Mouse (Mus musculus): ENCODE results near the gene Gm10134.
A peak's percentile ranks its signal among the peaks of the same experiment; 100 is the strongest.
"Not testable (repeated sequence)": the region's sequence is repeated elsewhere in the genome, so short reads cannot be mapped to it uniquely, and the experiment has no call there.

Gene Gm10134

DNA sequence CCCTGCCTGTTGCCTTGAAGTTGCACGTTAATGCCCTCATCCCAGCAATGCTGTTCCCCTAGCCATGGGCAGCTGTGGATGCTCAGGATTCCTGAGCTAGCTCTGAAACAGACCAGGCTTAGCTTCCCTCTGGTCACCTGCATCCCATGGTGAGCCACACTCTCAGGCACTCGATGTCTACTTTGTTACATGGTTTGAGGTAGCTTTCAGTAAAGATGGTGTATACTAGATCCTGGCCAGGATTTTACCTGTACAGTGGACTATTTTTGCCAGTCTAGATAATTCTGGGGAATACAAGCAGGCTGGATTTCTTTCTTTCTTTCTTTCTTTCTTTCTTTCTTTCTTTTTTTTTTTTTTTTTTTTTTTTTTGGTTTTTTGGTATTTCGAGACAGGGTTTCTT lies at the start of gene Gm10134:
Gene Gm10134 (plus strand): TSS at position 301 of the 400 bp plus-strand sequence.
- no peak for DNase-seq

DNA sequence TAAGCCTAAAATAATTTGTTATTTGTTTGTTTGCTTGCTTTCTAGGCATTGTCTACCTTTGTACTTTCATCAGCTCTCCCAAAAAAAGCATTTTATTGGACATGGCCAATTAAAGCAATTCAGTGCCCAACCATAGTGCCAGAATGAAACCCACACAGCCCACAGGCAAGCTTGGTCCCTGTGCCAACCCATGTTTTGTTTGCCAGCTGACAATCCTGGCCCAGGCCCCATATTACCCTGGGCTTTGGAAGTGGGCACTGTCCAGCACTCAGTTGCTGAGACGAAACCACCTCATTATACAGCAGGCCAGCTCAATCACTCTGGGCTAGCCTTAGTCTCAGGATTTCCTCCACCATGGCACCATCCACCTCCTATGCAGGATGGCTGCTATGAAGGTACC lies 49.3 kb upstream of the Gm10134 start:
- peak; percentile 88 to 91 for DNase-seq

DNA sequence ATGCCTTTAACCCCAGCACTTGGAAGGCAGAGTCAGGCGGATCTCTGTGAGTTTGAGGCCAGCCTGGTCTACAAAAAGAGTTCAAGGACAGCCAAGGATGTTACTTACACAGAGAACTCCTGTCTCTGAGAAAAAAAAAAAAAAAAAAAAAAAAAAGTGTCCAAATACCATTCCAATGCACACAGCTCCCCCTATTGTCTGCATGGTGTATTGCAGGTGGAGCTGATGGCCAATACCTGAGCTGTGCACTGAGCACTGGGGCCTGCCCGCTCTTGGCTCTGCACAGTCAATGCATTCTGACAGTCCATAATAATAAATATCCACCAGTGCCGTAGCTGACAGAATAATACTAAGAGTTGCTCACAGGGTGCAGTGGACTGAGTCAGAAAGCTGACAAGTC lies 42.0 kb upstream of the Gm10134 start:
- DNase-seq: peak; percentile 84 to 89

DNA sequence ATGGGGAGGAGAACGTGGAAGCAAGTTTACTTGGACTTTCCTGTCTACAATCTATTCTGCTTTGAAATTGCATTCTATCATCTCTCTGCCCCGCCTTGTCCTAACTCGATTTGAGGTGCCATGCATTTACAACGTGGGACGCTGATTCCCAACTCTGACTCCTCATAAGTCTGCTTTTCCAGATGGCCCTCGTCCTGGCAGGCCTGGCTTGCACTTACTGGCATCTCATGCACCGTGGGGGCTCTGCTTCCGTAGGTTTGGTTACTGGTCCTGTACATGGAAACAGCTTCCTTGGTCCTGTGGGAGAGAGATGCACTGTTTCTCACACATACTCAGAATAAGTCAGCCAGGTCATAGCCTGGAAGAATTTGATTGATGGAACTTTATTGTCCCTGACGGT lies 41.0 kb upstream of the Gm10134 start:
- no peak for DNase-seq

DNA sequence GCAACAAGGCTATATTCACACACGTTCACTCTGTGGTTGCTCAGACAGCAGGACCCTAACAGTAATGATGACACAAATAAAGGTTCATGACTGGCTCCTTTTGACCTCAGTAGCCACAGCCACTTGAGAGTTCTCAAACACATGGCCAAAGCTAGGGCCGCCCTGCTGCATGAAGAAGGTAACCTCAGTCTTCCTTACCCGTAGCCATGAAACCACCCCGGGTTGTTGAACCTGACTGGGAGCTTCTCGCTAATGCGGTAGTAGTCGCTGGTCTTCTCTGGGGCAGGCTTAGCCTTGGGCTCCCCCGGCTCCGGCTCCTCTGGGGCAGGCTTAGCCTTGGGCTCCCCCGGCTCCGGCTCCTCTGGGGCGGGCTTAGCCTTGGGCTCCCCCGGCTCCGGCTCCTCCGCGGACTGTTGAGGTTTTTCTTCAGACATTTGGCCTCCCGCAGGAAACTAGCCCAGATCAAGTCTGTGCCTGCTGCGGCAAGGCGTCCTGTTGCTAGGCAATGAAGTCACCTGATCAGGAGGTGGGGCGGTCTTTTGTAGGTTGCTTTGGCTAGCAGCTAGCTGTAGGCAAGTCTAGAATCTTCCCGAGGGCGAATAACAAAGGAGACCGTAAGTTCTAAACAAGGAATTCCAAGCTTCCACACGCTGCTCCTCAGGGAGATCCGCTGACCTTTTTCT lies 39.9 kb upstream of the Gm10134 start, which contains the start of gene 1700007K13Rik:
Gene 1700007K13Rik (minus strand): TSS at position 497 of the 683 bp plus-strand sequence.
- DNase-seq: peak; percentile 81 to 83

DNA sequence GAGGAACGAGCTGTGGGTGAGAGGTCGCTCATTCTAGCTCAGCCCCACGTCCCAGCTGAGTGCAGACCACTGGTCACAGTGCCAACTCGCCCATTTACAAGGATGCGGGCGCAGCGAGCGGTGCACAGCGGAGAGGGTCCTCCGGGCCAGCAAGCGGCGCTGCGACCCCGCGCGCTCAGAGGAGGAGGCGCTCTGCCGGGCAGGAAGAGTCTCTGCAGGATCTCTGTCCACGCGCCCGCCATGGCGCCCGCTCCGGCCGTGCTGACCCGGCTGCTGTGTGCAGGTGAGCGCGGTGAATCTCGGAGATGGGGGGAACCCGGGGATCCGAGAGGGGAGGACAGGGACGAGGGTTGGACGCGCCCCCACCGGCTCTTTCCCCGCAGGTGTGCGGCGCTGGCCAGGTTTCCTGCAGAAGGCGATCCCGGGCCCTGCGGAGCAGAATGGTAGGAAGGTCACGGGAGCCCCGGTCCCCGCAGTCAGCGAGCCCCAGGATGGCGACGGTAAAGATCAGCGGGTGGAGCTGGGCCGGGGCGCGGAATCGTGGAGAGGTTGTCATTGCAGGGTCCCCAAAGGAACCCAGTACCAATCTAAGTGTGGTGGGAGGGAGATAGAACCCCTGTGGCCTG lies 37.9 kb upstream of the Gm10134 start, which contains the start of gene Mrps2:
Gene Mrps2 (plus strand): TSS at position 207 of the 626 bp plus-strand sequence.
- DNase-seq: peak; percentile 94 to 95

DNA sequence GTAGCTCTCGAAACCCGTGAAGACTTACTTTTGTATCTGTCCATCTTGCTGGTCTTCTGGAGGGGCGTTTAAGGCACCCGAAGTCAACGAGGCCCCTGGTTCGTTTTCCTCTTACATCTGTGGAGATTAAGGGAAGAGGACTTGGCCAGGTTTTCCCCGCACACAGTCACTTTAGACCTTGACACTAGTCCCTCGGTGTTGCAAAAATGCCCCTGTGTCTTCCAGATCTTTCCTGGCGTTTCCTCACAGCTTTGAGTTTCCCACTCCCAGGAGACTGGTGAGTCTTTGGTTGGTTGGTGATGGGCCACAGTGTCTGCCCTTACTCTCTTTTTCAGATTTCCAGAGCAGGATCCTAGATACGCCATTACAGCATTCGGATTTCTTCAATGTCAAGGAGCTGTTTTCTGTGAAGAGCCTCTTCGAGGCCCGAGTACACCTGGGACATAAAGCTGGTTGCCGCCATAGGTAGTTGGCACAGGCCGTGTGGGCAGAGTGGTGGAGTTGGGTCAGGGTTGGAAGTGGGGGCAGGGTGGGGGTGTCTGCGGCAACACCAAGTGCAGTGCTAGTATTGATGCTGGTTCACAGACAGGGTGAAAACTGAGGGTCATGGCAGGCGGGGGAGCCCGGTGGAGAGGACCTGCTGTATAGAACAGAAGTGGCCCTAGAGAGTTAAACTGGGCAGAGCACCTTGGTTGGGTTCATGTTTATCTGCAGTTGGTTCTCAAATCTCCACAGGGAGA lies 37.2 kb upstream of the Gm10134 start:
- DNase-seq: no peak

DNA sequence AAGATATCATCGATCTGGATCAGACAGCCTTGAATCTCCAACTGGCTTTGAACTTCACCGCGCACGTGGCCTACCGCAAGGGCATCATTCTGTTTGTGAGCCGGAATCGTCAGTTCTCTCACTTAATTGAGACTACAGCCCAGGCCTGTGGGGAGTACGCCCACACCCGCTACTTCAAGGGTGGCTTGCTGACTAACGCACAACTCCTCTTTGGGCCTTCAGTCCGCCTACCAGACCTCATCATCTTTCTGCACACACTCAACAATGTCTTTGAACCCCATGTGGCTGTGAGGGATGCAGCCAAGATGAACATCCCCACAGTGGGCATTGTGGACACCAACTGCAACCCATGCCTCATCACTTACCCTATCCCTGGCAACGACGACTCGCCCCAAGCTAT lies 36.4 kb upstream of the Gm10134 start:
- DNase-seq: no peak

DNA sequence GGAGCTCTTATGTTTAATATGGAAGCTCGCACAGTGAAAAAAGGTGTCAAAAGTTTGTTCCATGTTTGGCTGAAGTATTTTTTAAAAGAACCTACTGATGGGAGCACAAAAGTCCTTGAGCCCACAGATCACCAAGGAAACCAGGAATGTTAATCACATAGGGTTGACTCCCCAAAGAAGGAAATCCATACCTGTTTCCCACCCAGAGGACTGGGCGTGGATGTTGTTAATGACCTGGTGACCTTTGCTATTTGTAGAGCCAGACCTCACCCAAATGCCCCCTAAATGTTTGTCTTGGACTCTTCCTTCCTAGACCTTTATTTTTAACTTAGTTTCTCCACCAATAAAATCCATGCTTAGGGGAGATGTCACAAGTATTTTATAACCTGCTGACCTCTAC lies 35.3 kb upstream of the Gm10134 start:
- DNase-seq: no peak

DNA sequence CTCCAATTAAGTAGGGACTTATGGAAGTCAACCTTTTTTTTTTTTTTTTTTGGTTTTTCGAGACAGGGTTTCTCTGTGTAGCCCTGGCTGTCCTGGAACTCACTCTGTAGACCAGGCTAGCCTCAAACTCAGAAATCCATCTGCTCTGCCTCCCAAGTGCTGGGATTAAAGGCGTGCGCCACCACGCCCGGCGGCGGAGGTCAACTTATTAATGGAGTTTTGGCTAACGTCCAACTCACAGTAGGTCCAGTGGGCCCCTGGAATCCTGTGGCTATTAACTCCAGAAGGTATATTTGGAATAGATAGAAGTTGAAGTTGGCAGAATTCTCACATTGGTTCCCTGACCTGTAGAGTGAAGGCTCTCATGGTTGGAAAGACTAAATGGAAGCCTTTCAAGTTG lies 33.9 kb upstream of the Gm10134 start:
- DNase-seq: not testable (repeated sequence)

DNA sequence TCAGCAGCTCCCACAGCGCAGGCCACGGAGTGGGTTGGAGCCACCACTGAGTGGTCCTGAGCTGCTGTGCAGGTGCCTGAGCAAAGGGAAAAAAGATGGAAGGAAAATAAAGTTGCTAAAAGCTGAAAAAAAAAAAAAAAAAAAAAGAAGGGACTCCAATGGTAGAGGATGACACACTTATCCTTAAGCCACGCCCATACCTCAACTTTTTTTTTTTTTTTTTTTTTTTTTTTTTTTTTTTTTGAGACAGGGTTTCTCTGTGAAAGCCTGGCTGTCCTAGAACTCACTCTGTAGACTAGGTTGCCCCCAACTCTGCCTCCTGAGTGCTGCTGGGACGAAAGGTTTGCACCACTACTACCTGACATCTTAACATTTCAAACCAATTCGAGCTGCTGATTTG lies 27.9 kb upstream of the Gm10134 start:
- DNase-seq: not testable (repeated sequence)

DNA sequence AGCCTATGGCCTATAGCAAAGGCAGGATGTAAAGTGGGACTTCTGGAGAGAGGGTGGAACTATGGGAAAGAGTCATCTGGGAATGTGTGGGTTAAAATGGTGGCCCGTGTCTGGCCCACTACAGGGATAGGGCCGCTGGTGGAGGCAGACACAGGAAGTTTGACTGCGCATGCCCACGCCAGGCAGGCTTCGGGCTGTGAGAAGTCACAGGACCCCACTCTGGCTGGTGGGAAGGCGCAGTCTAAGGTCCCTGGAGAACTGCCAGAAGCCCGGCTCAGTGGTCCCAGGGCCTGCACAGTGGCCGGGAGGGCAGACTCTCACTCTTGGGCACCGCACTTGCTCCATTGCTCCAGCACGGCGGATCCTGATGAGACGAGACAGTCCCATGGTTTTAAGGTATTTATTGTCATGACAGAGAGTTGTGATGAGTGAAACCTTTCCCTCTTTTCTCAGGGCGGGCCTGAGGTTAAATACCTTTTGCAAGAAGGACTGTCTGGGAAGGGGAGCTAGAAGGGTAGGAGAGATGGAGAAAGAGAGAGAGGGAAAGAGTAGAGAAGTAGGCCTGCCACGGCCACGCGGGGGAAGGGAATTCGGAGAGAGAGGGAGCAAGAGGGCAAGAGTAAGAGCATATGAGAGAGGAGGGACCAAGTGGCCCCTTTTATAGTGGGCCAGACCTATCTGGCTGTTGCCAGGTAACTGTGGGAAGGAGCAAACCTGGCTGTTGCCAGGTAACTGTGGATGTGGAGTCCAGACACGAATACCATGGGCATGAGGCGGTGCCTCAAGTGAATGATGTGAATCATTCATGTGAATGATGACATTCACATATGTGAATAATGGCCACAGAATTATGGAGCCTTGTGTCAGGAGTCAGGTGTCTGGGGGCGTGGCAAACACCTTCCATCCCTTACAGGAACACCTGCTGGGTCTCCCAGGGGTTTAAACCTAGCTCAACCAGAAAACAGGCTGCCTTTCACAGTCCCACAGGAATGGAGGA lies 26.4 kb upstream of the Gm10134 start:
- DNase-seq: no peak

DNA sequence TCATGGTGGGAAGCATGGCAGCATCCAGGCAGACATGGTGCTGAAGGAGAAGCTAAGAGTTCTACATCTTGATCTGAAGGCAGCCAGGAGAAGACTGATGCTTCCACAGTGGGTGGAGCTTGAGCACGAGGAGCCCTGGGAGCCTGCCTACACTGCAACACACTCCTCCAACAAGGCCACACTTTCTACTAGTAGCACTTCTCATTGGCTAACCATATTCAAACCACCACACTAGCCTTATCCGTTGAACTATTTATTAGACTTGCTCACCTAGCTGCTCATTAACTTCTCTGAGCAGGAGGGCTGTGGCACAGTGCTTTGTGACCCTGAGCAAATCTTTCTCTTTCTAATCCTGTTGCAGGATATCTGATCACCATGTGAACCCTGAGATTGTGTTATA lies 22.0 kb upstream of the Gm10134 start:
- no peak for DNase-seq

DNA sequence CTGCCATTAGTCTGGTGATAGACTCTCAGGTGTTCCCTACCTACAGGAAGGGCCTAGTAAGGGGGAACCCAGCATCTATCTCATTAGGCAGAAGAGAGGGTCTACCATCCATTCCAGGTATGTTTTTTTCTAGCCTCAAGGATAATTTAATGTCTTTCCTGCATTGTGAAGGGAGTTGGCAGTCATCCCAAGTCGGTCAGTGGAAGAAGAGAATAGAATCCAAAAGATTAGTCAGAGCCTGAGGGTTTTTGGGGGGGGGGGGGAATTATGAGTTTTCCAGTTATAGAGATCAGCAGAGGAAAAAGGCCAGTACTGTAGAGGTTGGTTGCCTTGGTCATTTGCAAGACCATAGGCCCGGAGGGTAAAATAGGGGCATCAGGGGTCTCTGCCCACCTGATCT lies 11.4 kb upstream of the Gm10134 start:
- DNase-seq: no peak

DNA sequence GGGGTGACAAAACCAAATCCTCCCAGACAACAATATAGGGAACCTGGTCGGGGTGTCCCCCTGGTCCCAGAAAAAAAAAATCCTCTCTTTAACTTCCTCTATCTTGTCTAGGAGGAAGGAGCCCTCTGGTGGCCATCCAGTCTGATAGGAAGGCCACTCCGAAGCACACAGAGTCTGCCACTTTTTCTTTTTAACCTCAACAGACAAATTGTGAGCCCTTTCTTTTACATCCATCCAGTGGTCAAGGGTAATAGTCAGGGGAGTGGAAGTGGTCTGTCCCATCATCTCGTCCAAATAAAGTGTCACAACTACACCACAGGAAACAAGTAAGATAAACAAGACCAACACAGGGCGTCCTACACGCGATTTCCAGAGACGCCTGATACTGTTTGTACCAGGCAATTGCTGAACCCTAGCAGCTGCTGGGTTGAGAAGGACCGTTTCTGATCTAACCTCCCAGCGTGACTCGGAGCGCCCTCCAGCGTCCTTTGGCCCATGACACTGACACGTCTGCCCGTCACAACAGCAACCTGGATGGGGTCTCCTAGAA lies 10.6 kb upstream of the Gm10134 start:
- peak; percentile 56 to 57 for DNase-seq

DNA sequence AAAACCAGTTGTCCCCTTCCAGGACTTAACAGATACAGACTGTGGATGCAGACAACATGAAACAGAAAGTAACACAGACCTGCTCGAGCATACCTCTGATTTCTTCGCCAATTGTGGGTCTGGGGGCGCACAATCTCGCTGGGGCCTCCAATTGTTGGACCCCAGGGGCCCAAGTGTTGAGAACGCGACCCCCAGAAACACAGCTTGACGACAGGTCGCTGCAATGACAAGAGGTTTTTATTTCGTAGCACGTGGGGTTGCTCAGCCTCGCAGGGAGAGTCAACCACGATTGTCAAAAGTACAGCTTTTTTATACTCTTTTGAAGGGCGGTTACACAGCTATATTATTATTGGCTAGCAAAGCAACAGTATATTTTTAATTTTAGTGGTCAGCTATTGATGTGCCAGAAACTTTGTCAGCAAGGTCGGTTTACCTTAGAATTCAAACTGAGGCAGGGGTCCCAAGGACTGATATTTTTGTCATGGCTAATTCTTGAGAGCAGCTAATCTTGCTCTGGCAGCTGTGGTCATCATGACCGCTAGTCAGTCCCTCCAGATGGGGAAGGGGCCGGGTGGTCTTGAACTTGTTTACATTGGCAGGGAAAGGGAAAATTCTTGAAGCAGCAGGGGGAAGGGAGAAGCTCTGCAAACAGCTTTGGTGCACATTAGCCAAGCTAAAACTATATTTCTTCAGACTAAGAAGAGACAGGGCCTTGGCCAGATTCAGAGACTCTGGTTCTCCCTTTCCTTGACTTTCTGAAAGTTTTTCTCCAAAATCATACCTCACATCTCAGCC lies 9.9 kb upstream of the Gm10134 start:
- DNase-seq: no peak

DNA sequence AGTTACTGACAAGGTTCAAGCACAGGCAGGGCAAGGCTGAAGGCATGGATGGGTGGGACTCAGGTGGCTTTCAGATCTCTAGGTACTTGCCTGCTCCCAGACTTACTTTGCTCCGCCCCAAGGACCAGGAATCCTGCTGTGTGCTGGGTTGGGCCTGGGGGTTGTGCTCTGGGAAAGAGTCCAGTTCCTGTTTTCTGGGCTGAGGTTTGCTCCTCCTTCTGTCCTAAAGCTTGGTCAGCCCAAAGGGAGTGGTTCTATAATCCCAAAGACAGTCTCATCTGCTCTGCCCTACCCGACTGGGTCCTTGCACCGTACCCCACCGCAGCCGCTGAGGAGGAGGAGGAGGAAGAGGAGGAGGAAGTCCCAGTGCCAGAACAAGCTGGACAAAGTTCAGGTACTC lies 9.2 kb upstream of the Gm10134 start, which contains the start of gene Gbgt1:
Gene Gbgt1 (plus strand): TSS at position 221 of the 400 bp plus-strand sequence.
- no peak for DNase-seq

DNA sequence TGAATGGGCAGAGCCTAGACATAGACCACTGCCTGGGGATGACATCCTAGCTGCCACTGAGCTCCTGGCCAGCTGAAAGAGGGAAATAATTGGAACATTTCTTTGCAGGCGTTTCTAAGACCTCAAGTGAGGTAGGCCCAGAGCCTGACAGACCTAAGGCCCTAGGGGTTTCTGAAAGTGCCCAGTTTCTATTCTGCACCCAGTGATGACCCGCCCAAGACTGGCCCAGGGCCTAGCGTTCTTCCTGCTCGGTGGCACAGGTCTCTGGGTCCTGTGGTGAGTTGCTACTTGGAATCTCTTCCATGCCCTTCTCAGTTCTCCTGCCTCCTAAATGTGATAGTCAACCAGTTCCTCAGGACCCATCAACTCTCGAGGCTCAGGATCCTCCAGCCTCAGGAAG lies 8.3 kb upstream of the Gm10134 start:
- no peak for DNase-seq

DNA sequence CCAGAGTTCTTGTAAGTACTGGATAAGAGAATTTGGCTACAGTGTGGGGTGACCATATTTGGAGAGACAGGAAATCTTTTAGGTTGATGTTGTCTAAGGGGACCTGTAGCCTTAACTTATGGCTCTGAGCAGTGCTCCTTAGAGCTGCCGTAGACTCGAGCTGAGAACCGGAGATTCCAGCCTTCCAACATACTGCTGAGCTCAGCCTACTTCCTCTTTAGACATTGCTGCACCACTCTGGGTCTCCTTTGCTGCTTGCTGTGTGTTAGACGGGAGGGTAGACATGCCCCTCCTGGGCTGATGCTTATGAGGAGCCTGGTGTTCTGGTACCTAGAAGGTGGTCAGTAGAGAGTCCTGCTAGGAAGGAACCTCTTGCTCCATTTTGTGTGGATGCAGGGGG lies 7.5 kb upstream of the Gm10134 start:
- no peak for DNase-seq

DNA sequence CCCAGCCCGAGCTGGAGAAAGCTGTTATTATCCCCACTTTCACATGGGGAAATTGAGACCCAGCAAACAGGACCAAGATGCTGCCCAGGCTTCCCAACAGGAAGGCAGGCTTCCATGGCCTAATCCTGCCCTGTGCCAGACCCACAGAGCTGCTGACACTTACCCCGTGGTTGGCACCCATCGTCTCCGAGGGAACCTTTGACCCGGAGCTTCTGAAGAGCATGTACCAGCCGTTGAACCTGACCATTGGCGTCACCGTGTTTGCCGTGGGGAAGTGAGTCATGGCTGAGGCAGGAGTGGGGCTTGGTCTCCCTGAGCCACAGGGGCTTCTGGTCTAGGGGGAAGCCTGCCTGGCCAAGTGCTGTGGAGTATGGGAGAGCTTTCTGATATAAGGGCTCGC lies 2.9 kb upstream of the Gm10134 start:
- DNase-seq: no peak

DNA sequence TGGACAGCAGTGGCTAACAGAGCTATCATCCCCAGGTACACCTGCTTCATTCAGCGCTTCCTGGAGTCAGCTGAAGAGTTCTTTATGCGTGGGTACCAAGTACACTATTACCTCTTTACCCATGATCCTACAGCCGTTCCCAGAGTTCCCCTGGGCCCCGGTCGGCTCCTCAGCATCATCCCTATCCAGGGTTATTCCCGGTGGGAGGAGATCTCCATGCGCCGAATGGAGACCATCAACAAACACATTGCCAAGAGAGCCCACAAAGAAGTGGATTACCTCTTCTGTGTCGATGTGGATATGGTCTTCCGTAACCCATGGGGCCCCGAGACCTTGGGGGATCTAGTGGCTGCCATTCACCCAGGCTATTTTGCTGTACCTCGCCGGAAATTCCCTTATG lies 1.2 kb upstream of the Gm10134 start:
- DNase-seq: no peak
